Mouse (Mus musculus) midbrain, embryonic 11.5 days (tissue): ENCODE results near the gene Xrcc6. TPM values are rescaled to one million over a fixed set of nuclear protein-coding genes. Genes with fewer than 3 reads are reported as not detected.

Experiments
- ATAC-seq: fragments of 200-750 bp; cut with Nextera tagmentation; 2 replicates; pipeline ENCODE4 v1.8.0; 2017; ENCODE audit warnings: moderate TSS enrichment, moderate library complexity; ENCODE audit not compliant: low FRiP score
- DNase-seq: peaks from one replicate; pipeline ENCODE4 v3.0.0; 2015; ENCODE audit warnings: low spot score; ENCODE audit errors: missing footprints
- H3K27ac ChIP-seq: fragments of 300-500 bp; sonication (generic); 2 replicates; pipeline ENCODE4 v1.5.1; 2014; ENCODE audit warnings: low read depth, low read length
- H3K27me3 ChIP-seq: fragments of 300-500 bp; sonication (generic); 2 replicates; pipeline ENCODE4 v1.6.1; 2014; ENCODE audit warnings: mild to moderate bottlenecking, low read length, moderate library complexity, mixed read lengths; ENCODE audit not compliant: control insufficient read depth, insufficient read depth
- H3K36me3 ChIP-seq: fragments of 300-500 bp; sonication (generic); 2 replicates; pipeline ENCODE4 v1.6.1; 2014; ENCODE audit warnings: mild to moderate bottlenecking, low read length, moderate library complexity, mixed read lengths; ENCODE audit not compliant: control insufficient read depth, insufficient read depth
- H3K4me1 ChIP-seq: fragments of 300-500 bp; sonication (generic); 2 replicates; pipeline ENCODE4 v1.6.1; 2014; ENCODE audit warnings: low read length; ENCODE audit not compliant: control insufficient read depth, insufficient read depth
- H3K4me2 ChIP-seq: fragments of 300-500 bp; sonication (generic); 2 replicates; pipeline ENCODE4 v1.6.1; 2014; ENCODE audit warnings: mild to moderate bottlenecking, moderate library complexity
- H3K4me3 ChIP-seq: fragments of 300-500 bp; sonication (generic); 2 replicates; pipeline ENCODE4 v1.5.1; 2014; ENCODE audit warnings: low read depth, low read length
- H3K9ac ChIP-seq: fragments of 300-500 bp; sonication (generic); 2 replicates; pipeline ENCODE4 v1.6.1; 2014; ENCODE audit warnings: low read length
- H3K9me3 ChIP-seq: fragments of 300-500 bp; sonication (generic); 2 replicates; pipeline ENCODE4 v1.6.1; 2016; ENCODE audit warnings: low read length; ENCODE audit not compliant: control insufficient read depth
- WGBS: fragments of 180-500 bp; shearing (Covaris S2); extraction: QIAGEN DNeasy Blood & Tissue Kit; methylation state at CpG from one replicate; pipeline ENCODE4 v1.1.7; 2014; 5-methylcytosine and 5-hydroxymethylcytosine counted together
- polyA plus RNA-seq: library from polyadenylated mRNA; unstranded; fragments of >200 nt; fragmentation: Nextera tagmentation; extraction: Ambion mirVana; gene quantifications from 2 replicates; pipeline ENCODE4 v1.2.1, GENCODE M21; 2014

The Xrcc6 gene
- polyA plus RNA-seq = 58.4 and 62.2 TPM in 2 replicates

DNA sequence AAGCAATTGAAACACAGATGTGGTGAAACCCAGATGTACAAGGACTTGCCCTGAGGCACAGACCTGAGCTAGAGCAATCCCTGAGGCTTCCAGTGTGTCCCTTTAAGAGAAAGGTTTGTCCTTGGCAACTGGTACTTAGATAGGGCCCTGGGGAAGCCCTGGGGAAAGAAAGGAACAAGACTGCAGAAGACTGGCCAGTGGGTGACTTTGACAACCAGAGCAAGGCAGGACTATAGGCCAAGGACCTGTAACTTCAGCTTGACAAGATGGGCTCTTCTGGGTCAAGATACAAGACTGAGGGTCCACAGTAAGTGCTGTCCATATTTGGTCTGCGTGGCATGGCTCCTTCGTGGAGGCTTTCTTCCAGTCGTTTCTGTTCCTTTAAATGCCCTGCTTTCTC is at the start of gene Xrcc6:
TSS of gene Xrcc6 (plus strand) at position 190 of the 400 bp plus-strand sequence.
- Histone ChIP-seq H3K27me3 (no peaks in the 10 kb centered on the region), H3K9ac (no peak within 1 kb of the TSS), H3K9me3 (no peaks in the 10 kb centered on the region), H3K4me1 (peaks cover 8% of the 10 kb centered on the region), H3K4me2 (no peak within 1 kb of the TSS), H3K27ac (no peak within 1 kb of the TSS), H3K36me3 (no peaks in the 10 kb centered on the region), H3K4me3 (no peak within 1 kb of the TSS)
- no peak for DNase-seq
- ATAC-seq = no peak
- WGBS = 81% methylated on average over 3 of the region's 3 CpGs

- WGBS = 35% methylated on average over 2 of the region's 2 CpGs
- Histone ChIP-seq H3K9ac (no peak overlapping the region), H3K27me3 (no peaks in the 10 kb centered on the region), H3K27ac (no peak overlapping the region), H3K9me3 (no peaks in the 10 kb centered on the region), H3K36me3 (no peaks in the 10 kb centered on the region), H3K4me2 (no peak overlapping the region), H3K4me1 (peaks cover 17% of the 10 kb centered on the region), H3K4me3 (no peak overlapping the region)
- DNase-seq = no peak
- ATAC-seq = peak; percentile 38; the same call in 1 of the 2 replicates
These were observed 49.4 kb upstream of the Xrcc6 start for GRCm38 (mm10) chr15:81938246-81938645.

GRCm38 (mm10) chr15:81939157-81939715 is 48.4 kb upstream of the Xrcc6 start:
- no peak overlapping the region for H3K27ac ChIP-seq

GRCm38 (mm10) chr15:81939774-81940173 is 47.9 kb upstream of the Xrcc6 start:
- ATAC-seq (no peak), DNase-seq (no peak)
- WGBS = 91% methylated on average over 4 of the region's 4 CpGs
- peaks cover 21% of the 10 kb centered on the region for H3K4me1 ChIP-seq
- no peak overlapping the region for H3K4me2 ChIP-seq
- no peaks in the 10 kb centered on the region for H3K36me3 ChIP-seq
- H3K9ac ChIP-seq = no peak overlapping the region
- no peak overlapping the region for H3K27ac ChIP-seq
- no peaks in the 10 kb centered on the region for H3K27me3 ChIP-seq
- H3K9me3 ChIP-seq = no peaks in the 10 kb centered on the region
- no peak overlapping the region for H3K4me3 ChIP-seq

More at GRCm38 (mm10) chr15:81939157-81939715, 48.4 kb upstream of the Xrcc6 start:
- no peak overlapping the region for H3K4me2 ChIP-seq
- no peak overlapping the region for H3K4me3 ChIP-seq
- no peaks in the 10 kb centered on the region for H3K27me3 ChIP-seq
- no peaks in the 10 kb centered on the region for H3K9me3 ChIP-seq
- no peak overlapping the region for H3K9ac ChIP-seq
- WGBS = 91% methylated on average over 10 of the region's 10 CpGs
- no peak for DNase-seq
- H3K36me3 ChIP-seq = no peaks in the 10 kb centered on the region
- H3K4me1 ChIP-seq = peaks cover 21% of the 10 kb centered on the region
- no peak for ATAC-seq

DNA sequence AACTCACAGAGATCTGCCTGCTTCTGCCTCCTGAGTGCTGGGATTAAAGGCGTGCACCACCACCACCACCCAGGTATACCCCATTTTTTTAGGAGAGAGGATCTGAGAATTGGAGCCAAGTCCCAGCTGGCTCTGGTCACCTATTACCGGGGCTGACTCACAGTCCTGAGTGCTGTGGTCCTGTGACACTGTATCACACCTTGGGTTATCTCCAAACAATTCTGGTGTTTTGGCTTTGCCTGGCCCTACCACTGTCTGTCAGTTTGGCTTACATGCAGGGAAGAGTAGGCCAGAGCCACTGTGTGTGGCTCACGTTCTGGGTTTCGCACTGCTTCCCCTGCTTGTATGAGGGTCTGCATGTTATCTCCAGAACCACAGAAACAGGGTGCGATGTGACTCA is 47.4 kb upstream of the Xrcc6 start:
- ATAC-seq (no peak), DNase-seq (no peak)
- no peak overlapping the region for H3K27ac ChIP-seq
- no peak overlapping the region for H3K4me2 ChIP-seq
- H3K27me3 ChIP-seq = no peaks in the 10 kb centered on the region
- no peak overlapping the region for H3K9ac ChIP-seq
- 92% methylated on average over 5 of the region's 5 CpGs for WGBS
- peaks cover 21% of the 10 kb centered on the region for H3K4me1 ChIP-seq
- H3K4me3 ChIP-seq = no peak overlapping the region
- H3K9me3 ChIP-seq = no peaks in the 10 kb centered on the region
- H3K36me3 ChIP-seq = no peaks in the 10 kb centered on the region

- H3K4me3 ChIP-seq = no peak overlapping the region
- ATAC-seq = no peak
- no peaks in the 10 kb centered on the region for H3K36me3 ChIP-seq
- H3K9ac ChIP-seq = no peak overlapping the region
- no peak overlapping the region for H3K27ac ChIP-seq
- H3K4me1 ChIP-seq = peaks cover 21% of the 10 kb centered on the region
- WGBS = 95% methylated on average over 2 of the region's 2 CpGs
- H3K4me2 ChIP-seq = no peak overlapping the region
- H3K27me3 ChIP-seq = no peaks in the 10 kb centered on the region
- no peaks in the 10 kb centered on the region for H3K9me3 ChIP-seq
- no peak for DNase-seq
These were observed 46.6 kb upstream of the Xrcc6 start for GRCm38 (mm10) chr15:81941010-81941409.

DNA sequence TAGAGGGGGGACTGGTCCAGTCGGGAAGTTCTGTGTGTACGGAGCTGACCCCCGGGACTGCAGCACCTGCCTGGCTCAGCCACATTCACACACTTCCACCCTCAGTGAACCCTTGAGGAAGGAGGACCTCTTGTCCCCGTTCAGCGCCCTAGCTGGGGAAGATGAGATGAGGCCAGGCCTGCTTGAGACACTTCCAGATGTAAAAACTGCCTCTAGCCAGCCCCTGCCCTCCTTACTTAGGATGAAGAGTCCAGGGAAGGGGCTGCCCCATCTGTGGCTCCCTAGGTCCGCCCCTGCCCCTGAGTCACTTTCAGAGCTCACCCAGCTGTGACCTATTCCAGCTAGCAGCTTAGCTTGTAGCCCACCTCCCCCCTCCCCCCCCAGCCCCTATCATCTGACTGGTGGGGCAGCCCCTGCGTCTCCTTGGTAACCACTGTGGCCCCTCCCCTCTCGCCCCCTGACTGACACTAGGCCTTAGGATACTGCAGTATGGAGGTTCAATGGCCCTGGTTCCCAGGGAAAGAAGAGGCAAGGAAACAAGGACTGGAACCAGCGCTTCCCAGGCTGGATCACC is 44.4 kb upstream of the Xrcc6 start:
- peak overlapping the region; percentile 49 for H3K27ac ChIP-seq
- no peak overlapping the region for H3K4me2 ChIP-seq
- 4% methylated on average over 9 of the region's 9 CpGs for WGBS
- peaks cover 12% of the 10 kb centered on the region for H3K4me1 ChIP-seq
- no peaks in the 10 kb centered on the region for H3K9me3 ChIP-seq
- no peaks in the 10 kb centered on the region for H3K27me3 ChIP-seq
- DNase-seq = peak; percentile 94
- H3K9ac ChIP-seq = peak overlapping the region; percentile 17; the same call in 1 of the 2 replicates
- peak; percentile 90 for ATAC-seq
- H3K36me3 ChIP-seq = no peaks in the 10 kb centered on the region; the same call in 1 of the 2 replicates
- H3K4me3 ChIP-seq = no peak overlapping the region

GRCm38 (mm10) chr15:81949076-81949475 is 38.6 kb upstream of the Xrcc6 start:
- DNase-seq = no peak

GRCm38 (mm10) chr15:81949476-81950131 is 38.0 kb upstream of the Xrcc6 start:
- no peak overlapping the region for H3K4me2 ChIP-seq
- ATAC-seq = no peak
- 78% methylated on average over 11 of the region's 11 CpGs for WGBS
- H3K9me3 ChIP-seq = no peaks in the 10 kb centered on the region
- H3K27me3 ChIP-seq = no peaks in the 10 kb centered on the region
- no peak overlapping the region for H3K4me3 ChIP-seq
- no peaks in the 10 kb centered on the region for H3K4me1 ChIP-seq
- DNase-seq = peak; percentile 80
- no peaks in the 10 kb centered on the region; the same call in 1 of the 2 replicates for H3K36me3 ChIP-seq
- H3K9ac ChIP-seq = no peak overlapping the region
- H3K27ac ChIP-seq = no peak overlapping the region

More at GRCm38 (mm10) chr15:81949076-81949475, 38.6 kb upstream of the Xrcc6 start:
- Histone ChIP-seq H3K36me3 (no peaks in the 10 kb centered on the region; the same call in 1 of the 2 replicates), H3K27me3 (no peaks in the 10 kb centered on the region), H3K4me3 (no peak overlapping the region), H3K4me1 (no peaks in the 10 kb centered on the region), H3K9ac (no peak overlapping the region), H3K9me3 (no peaks in the 10 kb centered on the region), H3K4me2 (no peak overlapping the region), H3K27ac (no peak overlapping the region)
- 85% methylated on average over 10 of the region's 10 CpGs for WGBS
- ATAC-seq = no peak
